Mouse (Mus musculus): ENCODE measurements around the gene Kcnk7. TPM values are rescaled to one million over a fixed set of nuclear protein-coding genes. Genes with fewer than 3 reads are reported as not detected.

Kcnk7 gene
- total and polyA plus RNA-seq, 2 experiments from 2014 or later: 0.17 TPM; not detected in 1

DNA sequence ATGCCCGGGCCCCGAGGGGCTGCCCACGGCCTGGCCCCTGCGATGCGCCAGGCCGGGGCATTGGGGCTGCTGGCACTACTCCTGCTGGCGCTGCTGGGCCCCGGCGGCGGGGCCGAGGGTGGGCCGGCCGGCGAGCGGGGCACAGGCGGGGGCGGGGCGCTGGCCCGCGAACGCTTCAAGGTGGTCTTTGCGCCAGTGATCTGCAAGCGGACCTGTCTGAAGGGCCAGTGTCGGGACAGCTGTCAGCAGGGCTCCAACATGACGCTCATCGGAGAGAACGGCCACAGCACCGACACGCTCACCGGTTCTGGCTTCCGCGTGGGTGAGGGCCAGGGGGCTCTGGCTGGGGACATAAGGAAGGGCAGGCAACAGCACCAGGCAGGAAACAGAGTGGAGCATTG, 38.1 kb downstream of the Kcnk7 start:
- TF ChIP-seq CTCF (IDR thresholded peaks at IDR 0.05; ENCODE audit: low read depth): no peak
- peak; percentile 28 for ATAC-seq
- WGBS: 4% methylated on average over 32 of the region's 32 CpGs
- H3K36me3 ChIP-seq (ENCODE audit: insufficient read depth): no peaks in the 10 kb centered on the region; the same call in 1 of the 2 replicates
- H3K27ac ChIP-seq (ENCODE audit: low read depth, low read length): peak overlapping the region; percentile 71
- peak overlapping the region; percentile 61 for H3K9ac ChIP-seq
- DNase-seq: no peak
- H3K9me3 ChIP-seq (ENCODE audit: low read length): no peaks in the 10 kb centered on the region
- peaks cover 21% of the 10 kb centered on the region; the same call in 1 of the 2 replicates for H3K4me1 ChIP-seq (ENCODE audit: insufficient read depth)
- H3K27me3 ChIP-seq (ENCODE audit: insufficient read depth, low read length): no peaks in the 10 kb centered on the region
- H3K4me2 ChIP-seq (ENCODE audit: low read depth): peak overlapping the region; percentile 97
- peak overlapping the region; percentile 56 for H3K4me3 ChIP-seq (ENCODE audit: low read depth, low read length)

DNA sequence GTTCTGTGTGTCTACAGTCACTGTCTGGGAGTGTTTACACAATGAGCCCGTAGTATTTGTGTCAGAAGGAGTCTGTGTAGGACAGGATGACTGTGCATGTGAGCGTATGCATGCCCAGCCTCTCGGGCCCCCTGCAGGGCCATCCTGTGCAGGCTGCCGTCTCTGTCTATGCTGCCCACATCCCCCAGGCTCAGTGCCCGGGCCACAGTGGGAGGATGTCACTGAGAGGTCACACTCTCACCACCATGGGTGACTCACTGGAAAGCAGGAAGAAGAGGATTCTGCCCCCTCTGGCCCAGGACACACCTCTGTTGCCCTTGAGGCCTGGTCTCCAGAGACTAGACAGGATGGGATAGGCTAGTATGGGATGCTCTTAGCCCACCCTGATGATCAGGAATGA, 39.4 kb downstream of the Kcnk7 start:
- Histone ChIP-seq H3K4me3 (ENCODE audit: low read depth, low read length) (no peak overlapping the region), H3K27me3 (ENCODE audit: insufficient read depth, low read length) (no peaks in the 10 kb centered on the region), H3K4me2 (ENCODE audit: low read depth) (no peak overlapping the region), H3K27ac (ENCODE audit: low read depth, low read length) (no peak overlapping the region), H3K9me3 (ENCODE audit: low read length) (no peaks in the 10 kb centered on the region), H3K36me3 (ENCODE audit: insufficient read depth) (no peaks in the 10 kb centered on the region; the same call in 1 of the 2 replicates), H3K4me1 (ENCODE audit: insufficient read depth) (peaks cover 21% of the 10 kb centered on the region; the same call in 1 of the 2 replicates), H3K9ac (no peak overlapping the region)
- DNase-seq (no peak), ATAC-seq (no peak)
- no peak for TF ChIP-seq CTCF (IDR thresholded peaks at IDR 0.05; ENCODE audit: low read depth)
- WGBS: 46% methylated on average over 5 of the region's 5 CpGs

DNA sequence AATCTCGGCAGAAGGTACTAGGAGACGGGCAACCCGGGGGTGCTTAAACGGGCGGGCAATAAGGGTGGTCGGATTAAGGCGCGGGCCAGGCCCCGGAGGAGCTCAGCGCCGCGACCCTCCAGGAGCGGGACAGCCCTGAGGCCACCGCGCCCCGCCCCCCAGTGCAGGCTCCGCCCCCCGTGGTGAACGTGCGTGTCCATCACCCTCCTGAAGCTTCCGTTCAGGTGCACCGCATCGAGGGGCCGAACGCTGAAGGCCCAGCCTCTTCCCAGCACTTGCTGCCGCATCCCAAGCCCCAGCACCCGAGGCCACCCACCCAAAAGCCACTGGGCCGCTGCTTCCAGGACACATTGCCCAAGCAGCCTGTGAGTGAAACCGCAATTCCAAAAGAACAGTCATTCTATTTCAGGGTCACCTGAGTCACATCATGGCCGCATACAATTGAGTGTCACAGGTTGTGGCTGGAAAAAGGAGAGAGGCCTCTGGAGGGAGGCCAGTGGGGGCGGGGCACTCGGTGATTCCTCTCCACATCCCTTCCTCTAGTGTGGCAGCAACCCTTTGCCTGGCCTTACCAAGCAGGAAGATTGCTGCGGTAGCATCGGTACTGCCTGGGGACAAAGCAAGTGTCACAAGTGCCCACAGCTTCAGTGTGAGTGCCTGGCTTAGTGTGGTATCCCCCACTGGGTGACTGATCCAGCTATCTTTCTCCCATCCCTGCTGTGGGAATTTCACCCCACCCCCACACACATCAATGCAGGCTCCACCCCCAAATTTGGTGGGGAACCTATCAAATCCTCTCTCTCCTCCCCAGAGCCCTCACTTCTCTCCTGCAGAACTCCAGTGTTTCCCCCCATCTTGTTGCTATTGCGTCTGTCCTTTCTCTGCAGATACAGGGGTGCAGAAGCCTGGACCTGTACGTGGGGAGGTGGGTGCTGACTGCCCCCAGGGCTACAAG, 41.9 kb downstream of the Kcnk7 start:
- Histone ChIP-seq H3K36me3 (ENCODE audit: insufficient read depth) (no peaks in the 10 kb centered on the region; the same call in 1 of the 2 replicates), H3K27me3 (ENCODE audit: insufficient read depth, low read length) (no peaks in the 10 kb centered on the region), H3K4me1 (ENCODE audit: insufficient read depth) (peaks cover 21% of the 10 kb centered on the region; the same call in 1 of the 2 replicates), H3K27ac (ENCODE audit: low read depth, low read length) (peak overlapping the region; percentile 35; the same call in 1 of the 2 replicates), H3K4me3 (ENCODE audit: low read depth, low read length) (peak overlapping the region; percentile 26), H3K9me3 (ENCODE audit: low read length) (no peaks in the 10 kb centered on the region), H3K4me2 (ENCODE audit: low read depth) (peak overlapping the region; percentile 46), H3K9ac (peak overlapping the region; percentile 33)
- DNase-seq (peak; percentile 65), ATAC-seq (peak; percentile 73)
- no peak for TF ChIP-seq CTCF (IDR thresholded peaks at IDR 0.05; ENCODE audit: low read depth)
- 9% methylated on average over 36 of the region's 36 CpGs for WGBS

DNA sequence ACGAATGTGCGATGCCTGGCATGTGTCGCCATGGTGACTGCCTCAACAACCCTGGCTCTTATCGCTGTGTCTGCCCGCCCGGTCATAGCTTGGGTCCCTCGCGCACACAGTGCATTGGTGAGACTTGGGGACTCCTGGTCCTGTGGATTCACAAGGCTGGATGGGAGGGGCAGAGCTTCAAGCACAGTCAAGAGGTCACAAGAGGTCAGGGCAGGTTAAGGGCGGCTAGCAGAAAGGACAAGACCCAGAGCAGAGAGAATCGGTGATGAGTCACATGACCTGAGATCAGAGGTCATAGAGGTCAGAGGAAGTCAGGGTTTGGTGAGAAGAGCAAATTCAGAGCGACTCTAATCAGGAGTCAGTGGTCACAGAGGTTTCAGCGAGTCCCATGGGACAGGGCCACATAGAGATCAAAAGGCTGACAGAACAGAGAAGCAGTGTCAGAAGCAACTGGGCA, 42.8 kb downstream of the Kcnk7 start:
- H3K4me3 ChIP-seq (ENCODE audit: low read depth, low read length): no peak overlapping the region
- DNase-seq: no peak
- no peak overlapping the region for H3K27ac ChIP-seq (ENCODE audit: low read depth, low read length)
- TF ChIP-seq CTCF (IDR thresholded peaks at IDR 0.05; ENCODE audit: low read depth): no peak
- ATAC-seq: peak; percentile 52
- no peaks in the 10 kb centered on the region for H3K9me3 ChIP-seq (ENCODE audit: low read length)
- H3K4me2 ChIP-seq (ENCODE audit: low read depth): no peak overlapping the region
- 35% methylated on average over 12 of the region's 12 CpGs for WGBS
- H3K36me3 ChIP-seq (ENCODE audit: insufficient read depth): no peaks in the 10 kb centered on the region; the same call in 1 of the 2 replicates
- H3K9ac ChIP-seq: no peak overlapping the region
- H3K27me3 ChIP-seq (ENCODE audit: insufficient read depth, low read length): no peaks in the 10 kb centered on the region
- 0 out of 2 replicates have a peak, but pooled peaks cover 16% of the 10 kb centered on the region for H3K4me1 ChIP-seq (ENCODE audit: insufficient read depth)

DNA sequence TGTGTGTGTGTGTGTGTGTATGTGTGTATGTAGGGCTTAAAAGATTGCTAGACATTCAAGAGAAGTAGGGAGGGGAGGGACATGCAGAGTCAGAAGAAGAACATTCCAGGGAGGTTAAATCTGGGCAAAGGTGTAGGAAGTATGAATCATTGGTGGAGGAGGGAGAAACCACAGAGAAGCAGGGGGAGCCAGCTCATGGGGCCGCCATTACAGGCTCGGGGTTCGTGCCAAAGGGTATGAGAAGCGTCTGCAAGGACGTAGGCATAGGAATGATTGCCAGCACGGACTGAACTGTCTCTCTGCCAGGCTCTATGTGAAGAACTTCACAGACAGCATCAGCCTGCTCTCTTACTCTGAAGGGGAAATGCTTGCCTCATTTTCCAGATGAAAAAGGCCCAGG, 45.3 kb downstream of the Kcnk7 start:
- no peak overlapping the region for H3K4me3 ChIP-seq (ENCODE audit: low read depth, low read length)
- no peak overlapping the region for H3K27ac ChIP-seq (ENCODE audit: low read depth, low read length)
- H3K9me3 ChIP-seq (ENCODE audit: low read length): no peaks in the 10 kb centered on the region
- ATAC-seq (no peak), DNase-seq (no peak)
- WGBS: 63% methylated on average over 6 of the region's 6 CpGs
- H3K4me1 ChIP-seq (ENCODE audit: insufficient read depth): 0 out of 2 replicates have a peak, but pooled peaks cover 14% of the 10 kb centered on the region
- no peak overlapping the region for H3K9ac ChIP-seq
- no peaks in the 10 kb centered on the region; the same call in 1 of the 2 replicates for H3K36me3 ChIP-seq (ENCODE audit: insufficient read depth)
- no peak for TF ChIP-seq CTCF (IDR thresholded peaks at IDR 0.05; ENCODE audit: low read depth)
- H3K4me2 ChIP-seq (ENCODE audit: low read depth): no peak overlapping the region
- no peaks in the 10 kb centered on the region for H3K27me3 ChIP-seq (ENCODE audit: insufficient read depth, low read length)

DNA sequence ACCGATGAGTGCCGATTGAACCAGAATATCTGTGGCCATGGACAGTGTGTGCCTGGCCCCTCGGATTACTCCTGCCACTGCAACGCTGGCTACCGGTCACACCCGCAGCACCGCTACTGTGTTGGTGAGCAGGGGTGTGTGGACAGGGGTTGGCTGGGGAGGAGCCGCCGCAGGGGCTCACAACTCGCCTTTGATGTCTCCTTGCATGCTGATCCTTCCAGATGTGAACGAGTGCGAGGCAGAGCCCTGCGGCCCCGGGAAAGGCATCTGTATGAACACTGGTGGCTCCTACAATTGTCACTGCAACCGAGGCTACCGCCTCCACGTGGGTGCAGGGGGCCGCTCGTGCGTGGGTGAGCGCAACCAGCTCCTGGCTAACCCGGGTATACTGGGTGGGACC, 46.8 kb downstream of the Kcnk7 start:
- no peak for DNase-seq
- no peak for TF ChIP-seq CTCF (IDR thresholded peaks at IDR 0.05; ENCODE audit: low read depth)
- Histone ChIP-seq H3K27ac (ENCODE audit: low read depth, low read length) (no peak overlapping the region), H3K9me3 (ENCODE audit: low read length) (no peaks in the 10 kb centered on the region), H3K36me3 (ENCODE audit: insufficient read depth) (no peaks in the 10 kb centered on the region; the same call in 1 of the 2 replicates), H3K4me1 (ENCODE audit: insufficient read depth) (0 out of 2 replicates have a peak, but pooled peaks cover 8% of the 10 kb centered on the region), H3K27me3 (ENCODE audit: insufficient read depth, low read length) (no peaks in the 10 kb centered on the region), H3K4me3 (ENCODE audit: low read depth, low read length) (no peak overlapping the region), H3K9ac (no peak overlapping the region), H3K4me2 (ENCODE audit: low read depth) (no peak overlapping the region)
- no peak for ATAC-seq
- WGBS: 16% methylated on average over 22 of the region's 22 CpGs

DNA sequence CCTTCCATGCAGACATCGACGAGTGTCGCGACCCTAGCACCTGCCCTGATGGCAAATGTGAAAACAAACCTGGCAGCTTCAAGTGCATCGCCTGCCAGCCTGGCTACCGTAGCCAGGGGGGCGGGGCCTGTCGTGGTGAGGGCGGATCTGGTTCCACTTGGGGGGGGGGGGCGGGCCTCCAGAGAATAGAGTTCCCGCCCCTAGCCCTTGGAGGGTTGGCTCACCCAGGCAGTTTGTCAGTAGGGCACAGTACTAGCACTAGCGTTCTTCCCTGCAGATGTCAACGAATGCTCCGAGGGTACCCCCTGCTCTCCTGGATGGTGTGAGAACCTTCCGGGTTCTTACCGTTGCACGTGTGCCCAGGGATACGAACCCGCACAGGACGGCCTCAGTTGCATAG, 47.6 kb downstream of the Kcnk7 start:
- H3K4me3 ChIP-seq (ENCODE audit: low read depth, low read length): no peak overlapping the region
- no peaks in the 10 kb centered on the region for H3K27me3 ChIP-seq (ENCODE audit: insufficient read depth, low read length)
- no peak for TF ChIP-seq CTCF (IDR thresholded peaks at IDR 0.05; ENCODE audit: low read depth)
- H3K9me3 ChIP-seq (ENCODE audit: low read length): no peaks in the 10 kb centered on the region
- ATAC-seq: peak; percentile 54
- H3K4me1 ChIP-seq (ENCODE audit: insufficient read depth): 0 out of 2 replicates have a peak, but pooled peaks cover 2% of the 10 kb centered on the region
- DNase-seq: no peak
- H3K27ac ChIP-seq (ENCODE audit: low read depth, low read length): no peak overlapping the region
- 10% methylated on average over 20 of the region's 20 CpGs for WGBS
- H3K4me2 ChIP-seq (ENCODE audit: low read depth): no peak overlapping the region
- H3K9ac ChIP-seq: no peak overlapping the region
- H3K36me3 ChIP-seq (ENCODE audit: insufficient read depth): no peaks in the 10 kb centered on the region
